Mouse (Mus musculus) cerebellum, adult 11 months (tissue): ENCODE results near the gene Ptpre.
A peak's percentile ranks its signal among the peaks of the same experiment; 100 is the strongest.
"Not testable (repeated sequence)": the region's sequence is repeated elsewhere in the genome, so short reads cannot be mapped to it uniquely, and the experiment has no call there.

Experiments
- DNase-seq: peaks from one replicate; pipeline ENCODE4 v3.0.0; 2022

Gene Ptpre

GRCm38 (mm10) chr7:135537341-135537901 is at the start of gene Ptpre:
Gene Ptpre (plus strand): TSS chr7:135537481.
- DNase-seq: peak; percentile 87

- DNase-seq: no peak
Measured at GRCm38 (mm10) chr7:135488214-135488810, 49.0 kb upstream of the Ptpre start.

GRCm38 (mm10) chr7:135489724-135490499 is 47.4 kb upstream of the Ptpre start:
- DNase-seq: no peak

DNA sequence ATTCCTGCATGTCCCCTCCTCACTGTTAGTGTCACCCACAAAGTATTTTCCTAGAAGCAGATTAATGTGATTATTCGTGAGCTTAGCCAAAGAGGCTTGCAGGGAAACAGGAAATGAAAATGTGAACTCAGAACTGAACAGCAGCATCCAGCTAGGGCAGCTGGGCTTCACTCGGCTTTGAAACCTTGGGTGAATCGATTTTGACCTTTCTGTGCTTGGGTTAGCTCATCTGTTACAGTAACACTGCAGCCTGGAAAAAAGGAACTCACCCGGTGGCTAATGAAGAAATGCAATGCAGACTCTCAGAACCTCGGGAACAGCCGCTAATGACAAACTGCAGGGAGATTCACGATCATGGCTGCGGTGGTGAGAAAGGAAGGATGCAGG is 46.8 kb upstream of the Ptpre start:
- no peak for DNase-seq

- DNase-seq: no peak
Measured at GRCm38 (mm10) chr7:135495303-135495702, 42.0 kb upstream of the Ptpre start.

DNA sequence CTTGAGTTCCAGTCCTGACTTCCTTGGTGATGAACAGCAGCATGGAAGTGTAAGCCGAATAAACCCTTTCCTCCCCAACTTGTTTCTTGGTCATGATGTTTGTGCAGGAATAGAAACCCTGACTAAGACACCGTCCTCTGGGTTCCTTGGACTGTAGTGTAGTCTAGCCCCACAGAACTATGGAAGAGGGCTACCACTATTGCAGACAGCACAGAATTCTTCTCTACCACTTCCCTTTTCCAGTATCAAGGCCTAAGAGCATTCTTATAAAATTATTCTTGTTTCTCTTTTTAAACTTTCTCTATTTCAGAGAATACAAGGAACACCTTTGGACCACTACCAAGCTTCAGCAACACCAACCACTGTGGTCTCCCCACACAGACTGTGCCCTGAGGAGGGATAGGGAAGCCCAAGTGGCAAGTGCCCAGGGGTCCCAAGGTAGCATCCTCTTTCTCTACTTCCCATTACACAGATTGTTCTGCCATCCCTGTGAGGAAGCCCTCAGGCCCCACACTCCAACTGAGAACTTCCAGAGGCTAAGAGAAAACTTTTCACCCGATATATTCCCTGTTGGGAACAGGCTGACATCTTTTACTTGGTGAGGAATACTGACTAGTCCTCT is 38.6 kb upstream of the Ptpre start:
- no peak for DNase-seq

DNA sequence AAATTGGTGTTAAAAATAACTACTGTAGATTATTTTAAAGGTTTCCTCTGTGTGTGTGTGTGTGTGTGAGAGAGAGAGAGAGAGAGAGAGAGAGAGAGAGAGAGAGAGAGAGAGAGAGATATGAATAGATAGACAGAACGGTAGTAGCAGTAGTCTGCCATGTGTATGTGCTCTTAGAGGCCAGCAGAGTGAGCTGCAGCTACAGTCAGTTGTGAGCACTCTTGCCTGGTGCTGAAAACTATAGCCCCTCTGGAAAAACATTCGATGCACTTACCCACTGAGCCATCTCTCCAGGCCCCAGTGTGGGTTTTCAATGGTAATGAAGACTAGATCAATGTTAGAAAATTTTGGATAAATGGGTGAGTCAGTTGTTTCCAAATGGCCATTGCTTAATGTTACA is 37.9 kb upstream of the Ptpre start:
- no peak for DNase-seq

GRCm38 (mm10) chr7:135506506-135506905 is 30.8 kb upstream of the Ptpre start:
- not testable (repeated sequence) for DNase-seq

- DNase-seq: no peak
Measured at GRCm38 (mm10) chr7:135508602-135509001, 28.7 kb upstream of the Ptpre start.

DNA sequence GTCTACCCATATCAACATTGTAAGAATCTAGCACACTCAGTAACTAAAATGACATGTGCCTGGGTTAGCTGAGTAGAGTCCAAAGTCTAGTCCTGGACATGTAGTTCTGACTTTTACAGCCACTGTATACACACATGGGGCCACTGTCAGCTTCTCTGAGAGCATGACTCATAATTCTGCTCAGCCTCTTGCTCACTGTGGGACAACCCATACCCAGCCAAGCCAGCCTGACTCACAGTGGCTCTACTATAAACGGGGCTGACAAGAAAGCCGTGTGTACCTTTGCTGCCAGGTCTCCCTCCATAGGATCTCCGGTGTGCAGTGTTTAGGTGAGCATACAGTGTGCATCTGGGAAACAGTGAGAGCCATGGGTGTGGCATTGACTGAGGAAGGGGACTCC is 28.0 kb upstream of the Ptpre start:
- no peak for DNase-seq

GRCm38 (mm10) chr7:135510431-135510830 is 26.9 kb upstream of the Ptpre start:
- no peak for DNase-seq

GRCm38 (mm10) chr7:135511723-135512122 is 25.6 kb upstream of the Ptpre start:
- DNase-seq: no peak

DNA sequence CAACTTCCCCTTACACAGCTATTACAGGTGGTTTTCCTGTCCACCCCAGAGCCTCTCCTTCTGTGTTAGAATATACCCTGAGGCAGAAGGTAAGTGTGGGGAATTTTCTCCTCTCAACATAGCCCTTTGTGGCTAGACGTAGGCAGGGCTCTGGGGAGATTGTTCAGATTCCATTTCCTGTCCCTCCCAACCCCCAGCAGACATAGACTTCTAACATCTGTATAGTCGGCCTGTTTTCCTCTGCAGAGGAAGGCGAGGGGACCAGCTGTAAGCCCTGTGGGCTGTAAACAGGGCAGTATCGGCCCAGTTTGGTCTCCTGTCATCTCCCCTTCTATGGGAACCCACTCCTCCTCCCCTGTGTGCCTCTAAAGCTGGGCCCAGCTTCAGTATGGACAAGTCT is 20.1 kb upstream of the Ptpre start:
- DNase-seq: no peak

DNA sequence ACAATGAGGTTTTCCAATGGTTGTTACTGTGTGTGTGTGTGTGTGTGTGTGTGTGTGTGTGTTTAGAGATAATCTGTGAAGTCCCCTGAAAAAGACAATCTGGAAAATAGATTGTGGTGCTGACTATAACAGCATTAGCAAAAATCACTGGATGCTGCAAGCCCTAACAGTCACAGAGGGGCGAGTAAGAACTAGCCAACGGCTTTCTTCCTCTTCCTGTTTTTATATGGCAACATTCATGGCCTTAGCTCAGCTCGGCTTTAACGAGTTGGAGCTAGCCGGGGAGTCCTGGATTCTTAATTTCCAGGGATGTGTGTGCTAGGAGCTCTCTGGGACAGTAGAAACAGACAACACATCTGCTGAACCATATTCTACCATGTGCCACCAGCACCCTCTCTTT is 17.0 kb upstream of the Ptpre start:
- no peak for DNase-seq

DNA sequence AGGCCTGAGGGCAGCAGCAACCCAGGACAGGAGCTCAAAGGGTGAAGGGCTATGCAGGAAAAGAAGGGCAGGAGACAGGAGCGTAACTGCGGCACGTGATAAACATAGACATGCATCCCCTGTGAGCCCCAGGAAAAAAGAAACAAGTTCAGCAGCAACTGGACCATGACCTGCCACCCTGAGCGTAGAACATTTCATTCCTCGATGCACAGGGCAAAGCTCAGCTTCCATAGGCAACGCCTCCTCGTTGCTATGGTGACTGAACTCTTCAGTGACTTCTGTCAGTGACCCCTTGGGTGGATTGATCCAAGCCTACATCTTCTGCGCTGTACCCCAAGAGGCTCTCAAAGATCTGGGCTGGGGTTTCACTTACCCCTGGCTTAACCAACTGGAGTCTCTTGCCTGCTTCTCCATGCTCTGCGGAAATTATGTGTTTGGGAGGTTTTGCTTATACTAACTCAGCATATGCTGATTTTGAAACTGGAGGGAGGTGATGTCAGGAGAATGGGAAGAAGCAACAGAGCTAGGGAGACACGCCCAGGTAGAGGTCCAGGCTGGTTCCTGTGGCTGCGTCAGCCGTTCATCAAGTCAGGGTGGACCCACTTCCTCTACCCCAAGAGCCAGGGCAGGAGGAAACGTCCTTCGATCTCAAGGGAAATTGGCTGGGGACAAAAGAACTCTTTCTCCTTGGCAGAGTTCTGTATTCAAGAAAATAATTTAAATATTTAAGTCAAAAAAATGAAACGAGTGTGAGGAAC is 15.3 kb upstream of the Ptpre start:
- no peak for DNase-seq

- DNase-seq: no peak
Measured at GRCm38 (mm10) chr7:135523981-135524380, 13.3 kb upstream of the Ptpre start.

DNA sequence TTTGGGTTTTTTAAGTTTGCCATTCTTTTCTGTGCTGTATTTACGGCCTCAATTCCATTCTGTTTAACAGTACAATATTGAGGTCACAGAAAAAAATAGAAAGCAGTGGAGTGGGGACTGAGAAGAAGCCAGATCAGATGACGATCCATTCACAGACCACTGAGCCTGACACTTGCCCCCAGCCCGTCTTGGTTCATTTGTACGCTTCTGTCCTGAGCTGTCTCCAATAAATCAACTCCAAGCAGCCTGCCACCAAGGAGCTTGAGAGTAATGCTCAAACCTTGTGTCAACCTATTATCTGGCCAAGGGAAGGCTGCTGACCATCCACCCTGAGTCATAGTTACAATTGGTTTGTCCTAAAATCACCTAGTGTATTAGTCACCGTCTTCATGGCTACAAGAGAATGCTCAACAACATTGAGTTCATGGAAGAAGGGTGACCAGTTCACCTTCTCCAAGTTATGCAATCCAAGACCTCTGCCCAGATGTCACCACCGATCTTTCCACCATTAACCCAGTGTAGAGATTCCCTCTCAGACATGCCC is 12.8 kb upstream of the Ptpre start:
- DNase-seq: no peak

DNA sequence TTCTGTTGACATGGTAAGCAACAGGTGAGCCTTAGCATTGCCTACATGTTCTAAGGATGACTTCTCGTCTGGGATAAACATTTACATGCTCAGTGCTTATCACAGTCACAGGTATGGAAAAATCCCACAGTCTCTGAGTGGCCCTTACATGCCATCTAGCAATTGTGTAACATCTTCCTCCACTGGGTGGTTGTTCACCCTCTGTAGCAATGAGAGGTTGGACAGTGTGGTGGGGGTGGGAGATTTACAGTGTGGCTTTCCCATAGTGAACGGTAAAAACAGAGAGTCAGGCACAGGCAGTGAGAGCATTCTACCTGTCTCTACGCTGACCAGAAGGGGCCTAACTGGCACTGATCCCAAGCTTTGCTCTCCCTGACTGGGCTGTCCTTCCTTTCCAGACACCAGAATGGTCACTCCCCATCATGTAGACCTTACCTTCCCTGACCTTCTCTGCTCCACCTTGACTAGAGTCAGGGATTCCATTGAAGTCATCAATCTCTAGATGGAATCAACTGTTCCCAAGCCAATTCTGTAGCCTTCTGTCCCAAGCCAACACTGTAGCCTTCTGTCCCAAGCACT is 10.6 kb upstream of the Ptpre start:
- DNase-seq: no peak

DNA sequence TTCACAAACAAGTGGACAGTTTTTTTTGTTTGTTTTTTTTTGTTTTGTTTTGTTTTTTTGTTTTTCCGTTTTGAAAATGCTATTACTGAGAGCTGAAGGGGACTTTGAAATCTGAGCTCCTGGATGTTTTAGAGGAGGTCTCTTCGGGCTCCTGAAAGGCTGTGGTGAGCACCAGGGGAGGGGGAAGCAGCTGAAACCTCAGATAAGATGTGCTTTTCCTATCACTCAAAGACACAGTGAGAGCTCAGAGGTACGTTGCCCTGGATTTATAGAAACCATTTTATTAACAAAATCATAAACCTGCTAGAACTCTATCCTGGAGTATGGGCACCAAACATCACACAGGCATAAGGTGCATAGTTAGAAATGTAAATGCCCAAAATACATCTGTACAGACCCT is 10.1 kb upstream of the Ptpre start:
- DNase-seq: no peak

GRCm38 (mm10) chr7:135528515-135528914 is 8.8 kb upstream of the Ptpre start, which contains the start of gene Clrn3:
Gene Clrn3 (minus strand): TSS chr7:135528654.
- no peak for DNase-seq

- no peak for DNase-seq
Measured at GRCm38 (mm10) chr7:135529068-135529467, 8.2 kb upstream of the Ptpre start.

DNA sequence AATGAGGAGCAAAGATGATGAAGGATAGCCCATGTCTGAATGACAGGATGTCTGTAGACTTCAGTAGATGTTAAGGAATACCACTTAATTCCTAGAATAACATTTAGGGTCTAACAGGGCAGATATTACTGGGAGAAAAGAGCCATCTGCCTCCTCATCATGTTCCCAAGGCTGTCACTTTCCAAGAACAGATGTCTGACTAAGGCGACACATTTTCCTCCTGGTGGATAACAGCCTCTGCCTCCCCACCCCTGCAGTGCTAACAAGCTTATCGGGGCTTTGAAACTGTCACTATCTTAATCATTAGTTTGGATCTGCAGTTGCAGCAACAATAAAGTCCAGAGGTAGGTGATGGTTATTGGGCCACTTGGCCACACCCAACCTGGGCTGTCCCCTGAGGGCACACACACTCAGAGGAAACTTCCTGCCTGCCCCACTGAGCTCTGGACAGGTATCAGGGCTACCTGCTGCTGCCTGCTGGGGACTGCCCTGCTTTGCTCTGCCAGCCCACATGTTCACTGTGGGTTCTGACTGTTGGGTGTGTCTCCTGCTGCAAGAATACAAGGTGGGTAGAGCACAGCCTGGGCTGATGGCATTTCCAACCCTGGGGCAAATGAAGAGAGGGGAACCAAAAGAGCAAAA is 2.6 kb upstream of the Ptpre start:
- DNase-seq: no peak
